Mouse (Mus musculus): Measurements from ENCODE around the gene Ryk. TPM values are rescaled to one million over a fixed set of nuclear protein-coding genes. Genes with fewer than 3 reads are reported as not detected.

The Ryk gene
- 10.7 and 11.5 TPM in 2 replicates for polyA plus RNA-seq (2015; fragmentation: Nextera tagmentation; extraction: Ambion mirVana)

DNA sequence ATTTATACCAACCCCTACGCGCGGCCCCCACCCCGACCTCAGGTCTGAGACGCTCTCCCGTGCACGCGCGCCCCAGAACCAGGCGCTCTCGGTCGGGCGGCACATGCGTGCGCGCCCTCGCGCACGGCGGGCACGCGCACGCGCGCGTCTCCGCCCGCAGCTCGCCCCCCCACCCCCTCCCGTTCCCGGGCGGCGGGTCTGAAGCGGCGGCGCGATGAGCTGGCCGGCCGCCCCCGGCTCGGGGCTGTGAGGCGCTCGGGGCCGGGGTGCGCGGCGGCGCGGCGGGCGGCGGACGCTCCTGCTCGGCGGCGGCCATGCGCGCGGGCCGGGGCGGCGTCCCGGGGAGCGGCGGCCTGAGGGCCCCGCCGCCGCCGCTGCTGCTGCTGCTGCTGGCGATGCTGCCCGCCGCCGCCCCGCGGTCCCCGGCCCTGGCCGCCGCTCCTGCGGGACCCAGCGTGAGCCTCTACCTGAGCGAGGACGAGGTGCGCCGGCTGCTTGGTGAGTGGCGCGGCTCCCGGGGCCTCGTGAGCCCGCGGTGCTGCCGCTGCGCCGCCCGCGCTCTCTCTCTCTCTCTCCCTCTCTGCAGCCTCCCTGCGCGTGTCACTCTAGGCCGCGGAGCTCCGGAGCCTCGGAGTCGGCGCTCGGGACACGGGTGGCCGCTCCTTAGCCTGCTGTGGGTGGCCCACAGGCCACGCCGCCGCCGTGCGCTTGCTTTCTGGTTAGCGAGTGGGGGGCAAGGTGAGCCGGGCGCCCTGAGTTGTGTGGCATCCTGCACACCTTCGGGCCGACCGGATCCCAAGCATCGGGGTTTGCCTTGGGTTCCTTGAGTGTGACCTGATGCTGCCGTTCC, at the start of gene Ryk:
Ryk (plus strand) TSS at position 176 of the 850 bp plus-strand sequence.
- Histone ChIP-seq H3K9ac (ENCODE audit: low read depth, low read length) (peak within 1 kb of the TSS; percentile 96), H3K4me3 (ENCODE audit: low read depth, low read length) (peak within 1 kb of the TSS; percentile 95), H3K4me1 (ENCODE audit: control insufficient read depth, insufficient read depth, low read length) (peaks cover 25% of the 10 kb centered on the region), H3K27ac (ENCODE audit: low read length) (peak within 1 kb of the TSS; percentile 93), H3K36me3 (ENCODE audit: control insufficient read depth, insufficient read depth, low read length) (no peaks in the 10 kb centered on the region), H3K9me3 (replicated peaks; ENCODE audit: control insufficient read depth, low read length, poor library complexity, severe bottlenecking) (no peaks in the 10 kb centered on the region), H3K4me2 (ENCODE audit: low read length) (peak within 1 kb of the TSS; percentile 81), H3K27me3 (ENCODE audit: control insufficient read depth, insufficient read depth, low read depth, low read length) (no peaks in the 10 kb centered on the region)
- ATAC-seq = peak; percentile 88
- WGBS = under 1% methylated on average over 98 of the region's 119 CpGs

DNA sequence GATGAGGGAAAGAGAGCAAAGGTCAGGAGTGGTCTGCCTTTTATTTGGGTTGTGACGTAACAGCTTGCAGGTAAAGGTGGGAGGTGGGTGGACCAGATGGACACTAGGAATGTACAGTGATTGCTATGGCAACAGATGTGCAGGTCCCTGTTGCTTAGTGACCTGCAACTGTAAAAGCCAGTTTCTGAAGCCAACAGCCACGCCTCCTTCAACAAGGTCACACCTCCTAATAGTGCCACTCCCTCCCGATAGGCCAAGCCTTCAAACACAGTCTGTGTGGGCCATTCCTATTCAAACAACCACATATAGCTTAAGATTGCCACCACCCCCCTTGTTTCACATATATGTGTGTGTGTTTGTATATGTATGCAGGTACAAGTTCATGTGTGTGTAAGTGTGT, 45.2 kb upstream of the Ryk start:
- 76% methylated on average over 3 of the region's 3 CpGs for WGBS
- ATAC-seq = no peak
- Histone ChIP-seq H3K36me3 (ENCODE audit: control insufficient read depth, insufficient read depth, low read length) (no peaks in the 10 kb centered on the region), H3K4me1 (ENCODE audit: control insufficient read depth, insufficient read depth, low read length) (no peaks in the 10 kb centered on the region), H3K9me3 (replicated peaks; ENCODE audit: control insufficient read depth, low read length, poor library complexity, severe bottlenecking) (no peaks in the 10 kb centered on the region), H3K9ac (ENCODE audit: low read depth, low read length) (no peak overlapping the region), H3K27ac (ENCODE audit: low read length) (no peak overlapping the region), H3K4me3 (ENCODE audit: low read depth, low read length) (no peak overlapping the region), H3K27me3 (ENCODE audit: control insufficient read depth, insufficient read depth, low read depth, low read length) (no peaks in the 10 kb centered on the region), H3K4me2 (ENCODE audit: low read length) (no peak overlapping the region)

DNA sequence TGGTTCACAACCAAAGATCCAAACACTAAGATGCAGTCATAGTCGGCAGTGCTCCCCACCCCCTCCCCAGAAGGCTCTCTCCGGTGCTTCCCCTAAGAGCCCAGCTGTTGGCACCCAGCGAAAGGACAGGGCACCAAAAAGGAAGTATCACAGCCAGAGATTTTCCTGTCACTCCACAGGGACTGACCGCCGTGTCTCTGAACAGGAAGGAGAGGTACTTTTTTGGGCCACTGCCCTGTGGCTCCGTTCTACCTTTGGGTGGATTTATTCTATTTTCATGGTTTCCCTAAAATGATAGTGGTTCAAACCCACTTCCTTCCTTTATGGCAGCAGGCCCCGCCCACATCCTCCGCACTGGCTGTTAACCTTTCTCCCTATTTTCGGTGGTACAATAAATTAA, 42.9 kb upstream of the Ryk start:
- no peak for ATAC-seq
- no peaks in the 10 kb centered on the region for H3K4me1 ChIP-seq (ENCODE audit: control insufficient read depth, insufficient read depth, low read length)
- no peaks in the 10 kb centered on the region for H3K9me3 ChIP-seq (replicated peaks; ENCODE audit: control insufficient read depth, low read length, poor library complexity, severe bottlenecking)
- no peaks in the 10 kb centered on the region for H3K36me3 ChIP-seq (ENCODE audit: control insufficient read depth, insufficient read depth, low read length)
- no peak overlapping the region for H3K4me3 ChIP-seq (ENCODE audit: low read depth, low read length)
- no peak overlapping the region for H3K27ac ChIP-seq (ENCODE audit: low read length)
- no peak overlapping the region for H3K4me2 ChIP-seq (ENCODE audit: low read length)
- no peak overlapping the region for H3K9ac ChIP-seq (ENCODE audit: low read depth, low read length)
- WGBS = 81% methylated on average over 9 of the region's 9 CpGs
- no peaks in the 10 kb centered on the region for H3K27me3 ChIP-seq (ENCODE audit: control insufficient read depth, insufficient read depth, low read depth, low read length)

GRCm38 (mm10) chr9:102792836-102793235, 41.9 kb upstream of the Ryk start:
- ATAC-seq = no peak
- Histone ChIP-seq H3K9ac (ENCODE audit: low read depth, low read length) (no peak overlapping the region), H3K27ac (ENCODE audit: low read length) (no peak overlapping the region), H3K4me3 (ENCODE audit: low read depth, low read length) (no peak overlapping the region), H3K4me2 (ENCODE audit: low read length) (no peak overlapping the region), H3K9me3 (replicated peaks; ENCODE audit: control insufficient read depth, low read length, poor library complexity, severe bottlenecking) (no peaks in the 10 kb centered on the region), H3K36me3 (ENCODE audit: control insufficient read depth, insufficient read depth, low read length) (no peaks in the 10 kb centered on the region), H3K4me1 (ENCODE audit: control insufficient read depth, insufficient read depth, low read length) (no peaks in the 10 kb centered on the region), H3K27me3 (ENCODE audit: control insufficient read depth, insufficient read depth, low read depth, low read length) (no peaks in the 10 kb centered on the region)
- 73% methylated on average over 14 of the region's 15 CpGs for WGBS

- no peaks in the 10 kb centered on the region for H3K27me3 ChIP-seq (ENCODE audit: control insufficient read depth, insufficient read depth, low read depth, low read length)
- no peak overlapping the region for H3K4me3 ChIP-seq (ENCODE audit: low read depth, low read length)
- H3K9me3 ChIP-seq (replicated peaks; ENCODE audit: control insufficient read depth, low read length, poor library complexity, severe bottlenecking) = no peaks in the 10 kb centered on the region
- no peaks in the 10 kb centered on the region for H3K36me3 ChIP-seq (ENCODE audit: control insufficient read depth, insufficient read depth, low read length)
- no peak overlapping the region for H3K9ac ChIP-seq (ENCODE audit: low read depth, low read length)
- no peaks in the 10 kb centered on the region for H3K4me1 ChIP-seq (ENCODE audit: control insufficient read depth, insufficient read depth, low read length)
- no peak overlapping the region for H3K27ac ChIP-seq (ENCODE audit: low read length)
- no peak for ATAC-seq
- WGBS = 74% methylated on average over 12 of the region's 12 CpGs
- H3K4me2 ChIP-seq (ENCODE audit: low read length) = no peak overlapping the region
Measured at GRCm38 (mm10) chr9:102793286-102793809, 41.4 kb upstream of the Ryk start.

DNA sequence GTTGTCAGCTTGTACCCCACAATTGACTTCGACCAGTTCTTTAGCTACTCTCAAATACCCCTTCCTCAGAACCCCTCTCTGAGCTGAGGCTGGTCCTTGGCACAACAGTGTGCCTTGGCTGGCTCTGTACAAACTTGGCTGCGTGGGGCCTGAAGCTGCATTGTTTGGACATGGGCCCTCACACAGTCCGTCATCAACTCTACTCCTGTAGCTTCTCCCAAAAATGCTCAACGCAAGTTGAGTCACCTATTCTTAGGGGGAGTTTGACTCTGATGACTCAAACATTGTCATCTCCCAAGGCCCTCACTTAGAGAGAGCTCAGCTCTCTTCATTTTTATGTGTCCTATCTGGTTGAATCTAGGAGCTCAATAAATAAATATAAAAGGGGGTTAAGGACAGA, 36.3 kb upstream of the Ryk start:
- no peaks in the 10 kb centered on the region for H3K4me1 ChIP-seq (ENCODE audit: control insufficient read depth, insufficient read depth, low read length)
- 85% methylated on average over 4 of the region's 4 CpGs for WGBS
- no peak overlapping the region for H3K4me3 ChIP-seq (ENCODE audit: low read depth, low read length)
- H3K27me3 ChIP-seq (ENCODE audit: control insufficient read depth, insufficient read depth, low read depth, low read length) = no peaks in the 10 kb centered on the region
- no peaks in the 10 kb centered on the region for H3K9me3 ChIP-seq (replicated peaks; ENCODE audit: control insufficient read depth, low read length, poor library complexity, severe bottlenecking)
- H3K9ac ChIP-seq (ENCODE audit: low read depth, low read length) = no peak overlapping the region
- no peak overlapping the region for H3K27ac ChIP-seq (ENCODE audit: low read length)
- H3K36me3 ChIP-seq (ENCODE audit: control insufficient read depth, insufficient read depth, low read length) = no peaks in the 10 kb centered on the region
- no peak overlapping the region for H3K4me2 ChIP-seq (ENCODE audit: low read length)
- ATAC-seq = no peak

DNA sequence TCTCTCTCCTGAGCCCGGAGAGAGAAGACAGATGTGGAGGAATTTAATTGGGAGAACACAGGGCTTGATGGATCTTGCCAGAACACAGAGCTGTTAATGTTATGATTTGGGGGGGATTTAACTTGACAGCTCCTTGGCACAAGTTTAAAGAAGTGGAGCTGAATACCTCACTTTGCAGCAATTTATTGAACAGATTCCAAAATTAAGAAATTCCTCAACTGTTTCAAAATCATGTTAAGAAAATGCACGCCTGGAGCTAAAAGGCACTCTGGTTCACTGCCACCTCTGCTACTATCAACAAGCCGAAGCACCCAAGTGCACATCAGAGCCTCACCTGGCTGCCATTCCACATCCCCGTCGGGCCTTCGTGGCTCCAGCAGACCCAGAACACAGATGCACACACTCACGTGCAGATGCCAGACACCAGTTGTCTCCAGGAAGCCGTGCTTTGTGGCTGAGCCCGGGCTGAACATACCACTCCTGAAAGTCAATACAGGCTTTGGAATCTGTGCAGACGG, 28.6 kb upstream of the Ryk start:
- Histone ChIP-seq H3K27me3 (ENCODE audit: control insufficient read depth, insufficient read depth, low read depth, low read length) (no peaks in the 10 kb centered on the region), H3K36me3 (ENCODE audit: control insufficient read depth, insufficient read depth, low read length) (no peaks in the 10 kb centered on the region), H3K4me3 (ENCODE audit: low read depth, low read length) (no peak overlapping the region), H3K27ac (ENCODE audit: low read length) (no peak overlapping the region), H3K9ac (ENCODE audit: low read depth, low read length) (no peak overlapping the region), H3K4me2 (ENCODE audit: low read length) (no peak overlapping the region), H3K9me3 (replicated peaks; ENCODE audit: control insufficient read depth, low read length, poor library complexity, severe bottlenecking) (no peaks in the 10 kb centered on the region), H3K4me1 (ENCODE audit: control insufficient read depth, insufficient read depth, low read length) (no peaks in the 10 kb centered on the region)
- WGBS = 78% methylated on average over 10 of the region's 10 CpGs
- ATAC-seq = no peak

- ATAC-seq = no peak
- Histone ChIP-seq H3K36me3 (ENCODE audit: control insufficient read depth, insufficient read depth, low read length) (no peaks in the 10 kb centered on the region), H3K9me3 (replicated peaks; ENCODE audit: control insufficient read depth, low read length, poor library complexity, severe bottlenecking) (no peaks in the 10 kb centered on the region), H3K4me1 (ENCODE audit: control insufficient read depth, insufficient read depth, low read length) (no peaks in the 10 kb centered on the region), H3K4me2 (ENCODE audit: low read length) (no peak overlapping the region), H3K9ac (ENCODE audit: low read depth, low read length) (no peak overlapping the region), H3K27me3 (ENCODE audit: control insufficient read depth, insufficient read depth, low read depth, low read length) (no peaks in the 10 kb centered on the region), H3K27ac (ENCODE audit: low read length) (no peak overlapping the region), H3K4me3 (ENCODE audit: low read depth, low read length) (no peak overlapping the region)
- WGBS = 90% methylated on average over 5 of the region's 5 CpGs
Measured at GRCm38 (mm10) chr9:102811192-102811591, 23.5 kb upstream of the Ryk start.

DNA sequence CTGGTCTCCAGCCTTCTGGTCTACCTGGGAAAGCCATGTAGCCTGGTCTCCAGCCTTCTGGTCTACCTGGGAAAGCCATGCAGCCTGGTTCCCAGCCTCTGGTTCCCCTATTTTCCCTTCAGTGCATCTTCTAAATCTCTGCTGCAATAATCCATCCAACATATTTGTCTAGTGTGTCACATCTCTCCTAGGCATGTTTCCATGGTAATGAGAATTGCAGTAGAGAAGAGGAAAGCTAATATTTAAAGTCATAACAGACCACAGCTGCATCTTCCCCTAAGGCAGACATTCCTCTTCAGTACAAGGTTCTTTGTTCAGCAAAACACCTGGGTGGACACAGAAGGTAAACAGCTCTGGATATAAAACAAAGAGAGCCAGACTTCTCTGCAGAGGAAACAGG, 16.5 kb upstream of the Ryk start:
- no peak for ATAC-seq
- no peaks in the 10 kb centered on the region for H3K9me3 ChIP-seq (replicated peaks; ENCODE audit: control insufficient read depth, low read length, poor library complexity, severe bottlenecking)
- H3K9ac ChIP-seq (ENCODE audit: low read depth, low read length) = no peak overlapping the region
- no peak overlapping the region for H3K4me3 ChIP-seq (ENCODE audit: low read depth, low read length)
- peak overlapping the region; percentile 44 for H3K27ac ChIP-seq (ENCODE audit: low read length)
- no peak overlapping the region for H3K4me2 ChIP-seq (ENCODE audit: low read length)
- H3K27me3 ChIP-seq (ENCODE audit: control insufficient read depth, insufficient read depth, low read depth, low read length) = no peaks in the 10 kb centered on the region
- H3K36me3 ChIP-seq (ENCODE audit: control insufficient read depth, insufficient read depth, low read length) = no peaks in the 10 kb centered on the region
- H3K4me1 ChIP-seq (ENCODE audit: control insufficient read depth, insufficient read depth, low read length) = no peaks in the 10 kb centered on the region

All from midbrain, embryonic 16.5 days (tissue).